Mouse (Mus musculus) ES-E14 (cell line): ENCODE results near the gene Gpr146.

Experiments
- CHD2 ChIP-seq: IDR thresholded peaks from 2 replicates; pipeline ENCODE4 v1.6.1; 2014; ENCODE audit warnings: mild to moderate bottlenecking, low read depth, low read length, inconsistent platforms
- MAFK ChIP-seq: IDR thresholded peaks from 2 replicates; pipeline ENCODE4 v1.6.1; 2014; ENCODE audit warnings: mild to moderate bottlenecking, low read depth, low read length, inconsistent platforms; ENCODE audit not compliant: insufficient read depth
- ZC3H11A ChIP-seq: IDR thresholded peaks from 2 replicates; pipeline ENCODE4 v1.6.1; 2012; ENCODE audit warnings: low read depth, mild to moderate bottlenecking, inconsistent platforms, low read length, borderline replicate concordance

DNA sequence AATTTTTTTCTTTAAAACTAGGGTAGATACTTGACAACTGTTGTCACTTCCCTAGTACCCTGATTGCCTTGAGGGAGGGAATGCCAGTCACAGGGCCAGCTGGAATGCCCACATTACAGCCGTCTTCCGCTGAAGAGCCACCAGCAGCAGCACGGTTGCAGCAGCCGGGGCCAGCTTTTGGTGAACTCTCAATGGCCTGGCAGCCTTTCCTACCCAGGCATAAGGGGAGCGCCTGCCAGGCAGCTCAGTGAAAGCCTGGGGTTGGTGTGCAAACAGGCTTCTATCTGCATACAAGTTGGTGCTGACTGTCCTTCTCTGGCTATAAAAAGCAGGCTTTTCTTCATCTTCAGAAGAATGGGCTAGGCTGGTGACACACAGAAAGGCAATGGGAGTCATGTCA is 63.0 kb downstream of the Gpr146 start:
- TF ChIP-seq MAFK (no peak), CHD2 (no peak), ZC3H11A (no peak)
